Mouse (Mus musculus) intestine, embryonic 16.5 days (tissue): ENCODE measurements around the gene Fancc. TPM values are rescaled to one million over a fixed set of nuclear protein-coding genes. Genes with fewer than 3 reads are reported as not detected.
A peak's percentile ranks its signal among the peaks of the same experiment; 100 is the strongest.

Source experiments
- ATAC-seq: fragments of 200-750 bp; cut with Nextera tagmentation; 2 replicates; pipeline ENCODE4 v1.8.0; 2017; ENCODE audit warnings: moderate TSS enrichment, moderate library complexity
- H3K27ac ChIP-seq: fragments of 300-500 bp; sonication (generic); 2 replicates; pipeline ENCODE4 v1.5.1; 2014; ENCODE audit warnings: mild to moderate bottlenecking, low read length
- H3K27me3 ChIP-seq: fragments of 300-500 bp; sonication (generic); replicated peaks from 2 replicates; pipeline ENCODE4 v1.6.1; 2014; ENCODE audit warnings: low read length, control low read depth, mixed read lengths; ENCODE audit not compliant: control insufficient read depth, insufficient read depth
- H3K36me3 ChIP-seq: fragments of 300-500 bp; sonication (generic); 2 replicates; pipeline ENCODE4 v1.6.1; 2014; ENCODE audit warnings: low read length, control low read depth; ENCODE audit not compliant: control insufficient read depth, insufficient read depth
- H3K4me1 ChIP-seq: fragments of 300-500 bp; sonication (generic); 2 replicates; pipeline ENCODE4 v1.6.1; 2014; ENCODE audit warnings: low read length, control low read depth, mixed read lengths; ENCODE audit not compliant: control insufficient read depth, insufficient read depth
- H3K4me2 ChIP-seq: fragments of 300-500 bp; sonication (generic); 2 replicates; pipeline ENCODE4 v1.6.1; 2014; ENCODE audit warnings: low read depth, low read length, control low read depth
- H3K4me3 ChIP-seq: fragments of 300-500 bp; sonication (generic); 2 replicates; pipeline ENCODE4 v1.5.1; 2014; ENCODE audit warnings: mild to moderate bottlenecking, low read length
- H3K9ac ChIP-seq: fragments of 300-500 bp; sonication (generic); 2 replicates; pipeline ENCODE4 v1.6.1; 2014; ENCODE audit warnings: low read depth, low read length
- H3K9me3 ChIP-seq: fragments of 300-500 bp; sonication (generic); 2 replicates; pipeline ENCODE4 v1.6.1; 2016; ENCODE audit warnings: low read length, control low read depth; ENCODE audit not compliant: control insufficient read depth
- WGBS: fragments of 180-500 bp; shearing (Covaris S2); extraction: QIAGEN DNeasy Blood & Tissue Kit; methylation state at CpG from one replicate; pipeline ENCODE4 v1.1.7; 2014; 5-methylcytosine and 5-hydroxymethylcytosine counted together
- polyA plus RNA-seq: library from polyadenylated mRNA; unstranded; fragments of >200 nt; fragmentation: Nextera tagmentation; extraction: Ambion mirVana; gene quantifications from 2 replicates; pipeline ENCODE4 v1.2.1, GENCODE M21; 2015

The Fancc gene
- polyA plus RNA-seq, 1 experiment from 2014 or later, result 19.0 TPM

GRCm38 (mm10) chr13:63277316-63277715 is 219.8 kb downstream of the Fancc start:
- no peak overlapping the region for H3K27ac ChIP-seq
- peaks cover 4% of the 10 kb centered on the region; the same call in 1 of the 2 replicates for H3K36me3 ChIP-seq
- H3K4me3 ChIP-seq, result no peak overlapping the region
- no peaks in the 10 kb centered on the region for H3K27me3 ChIP-seq
- no peak overlapping the region for H3K4me2 ChIP-seq
- no peaks in the 10 kb centered on the region for H3K9me3 ChIP-seq
- H3K9ac ChIP-seq, result no peak overlapping the region
- 54% methylated on average over 5 of the region's 5 CpGs for WGBS
- H3K4me1 ChIP-seq, result peaks cover 44% of the 10 kb centered on the region
- no peak for ATAC-seq

- H3K4me3 ChIP-seq, result peak overlapping the region; percentile 10
- H3K4me2 ChIP-seq, result peak overlapping the region; percentile 40
- H3K9me3 ChIP-seq, result no peaks in the 10 kb centered on the region
- H3K9ac ChIP-seq, result no peak overlapping the region; the same call in 1 of the 2 replicates
- no peaks in the 10 kb centered on the region for H3K27me3 ChIP-seq
- 70% methylated on average over 4 of the region's 4 CpGs for WGBS
- no peak overlapping the region for H3K27ac ChIP-seq
- peaks cover 51% of the 10 kb centered on the region for H3K4me1 ChIP-seq
- no peak for ATAC-seq
- no peaks in the 10 kb centered on the region for H3K36me3 ChIP-seq
Measured at GRCm38 (mm10) chr13:63276389-63276788, 220.7 kb downstream of the Fancc start.

- peaks cover 42% of the 10 kb centered on the region for H3K4me1 ChIP-seq
- H3K27me3 ChIP-seq, result no peaks in the 10 kb centered on the region
- ATAC-seq, result no peak
- H3K9me3 ChIP-seq, result no peaks in the 10 kb centered on the region
- WGBS, result 56% methylated on average over 10 of the region's 10 CpGs
- H3K4me2 ChIP-seq, result peak overlapping the region; percentile 67
- peak overlapping the region; percentile 70 for H3K9ac ChIP-seq
- no peak overlapping the region; the same call in 1 of the 2 replicates for H3K27ac ChIP-seq
- peak overlapping the region; percentile 52 for H3K4me3 ChIP-seq
- H3K36me3 ChIP-seq, result no peaks in the 10 kb centered on the region
Measured at GRCm38 (mm10) chr13:63274488-63275166, 222.5 kb downstream of the Fancc start.

- peak overlapping the region; percentile 52 for H3K4me3 ChIP-seq
- peak overlapping the region; percentile 70 for H3K9ac ChIP-seq
- no peaks in the 10 kb centered on the region for H3K9me3 ChIP-seq
- 42% methylated on average over 2 of the region's 2 CpGs for WGBS
- H3K27me3 ChIP-seq, result no peaks in the 10 kb centered on the region
- no peak for ATAC-seq
- peaks cover 39% of the 10 kb centered on the region for H3K4me1 ChIP-seq
- no peaks in the 10 kb centered on the region for H3K36me3 ChIP-seq
- peak overlapping the region; percentile 67 for H3K4me2 ChIP-seq
- H3K27ac ChIP-seq, result peak overlapping the region; percentile 57
Measured at GRCm38 (mm10) chr13:63273859-63274258, 223.2 kb downstream of the Fancc start.

GRCm38 (mm10) chr13:63272602-63273229 is 224.4 kb downstream of the Fancc start:
- WGBS, result 6% methylated on average over 27 of the region's 27 CpGs

GRCm38 (mm10) chr13:63272017-63272601 is 225.0 kb downstream of the Fancc start:
- Histone ChIP-seq H3K27me3 (no peaks in the 10 kb centered on the region), H3K4me2 (peak overlapping the region; percentile 61), H3K9me3 (no peaks in the 10 kb centered on the region), H3K36me3 (no peaks in the 10 kb centered on the region), H3K27ac (peak overlapping the region; percentile 97), H3K9ac (peak overlapping the region; percentile 74), H3K4me1 (peaks cover 31% of the 10 kb centered on the region), H3K4me3 (peak overlapping the region; percentile 56)
- no peak for ATAC-seq
- 18% methylated on average over 16 of the region's 16 CpGs for WGBS

More at GRCm38 (mm10) chr13:63272602-63273229, 224.4 kb downstream of the Fancc start:
- Histone ChIP-seq H3K27ac (peak overlapping the region; percentile 97), H3K27me3 (no peaks in the 10 kb centered on the region), H3K36me3 (no peaks in the 10 kb centered on the region), H3K9ac (peak overlapping the region; percentile 74), H3K4me1 (peaks cover 30% of the 10 kb centered on the region), H3K9me3 (no peaks in the 10 kb centered on the region), H3K4me3 (peak overlapping the region; percentile 56), H3K4me2 (peak overlapping the region; percentile 61)
- peak; percentile 95 for ATAC-seq

GRCm38 (mm10) chr13:63270191-63270590 is 226.9 kb downstream of the Fancc start:
- Histone ChIP-seq H3K4me1 (peaks cover 31% of the 10 kb centered on the region), H3K4me2 (peak overlapping the region; percentile 30), H3K36me3 (no peaks in the 10 kb centered on the region), H3K9ac (peak overlapping the region; percentile 13; the same call in 1 of the 2 replicates), H3K27ac (peak overlapping the region; percentile 67), H3K4me3 (0 out of 2 replicates have a peak overlapping the region, but pooled peaks have one; percentile 2), H3K27me3 (no peaks in the 10 kb centered on the region), H3K9me3 (no peaks in the 10 kb centered on the region)
- WGBS, result 45% methylated on average over 5 of the region's 5 CpGs
- no peak for ATAC-seq

GRCm38 (mm10) chr13:63268776-63269175 is 228.3 kb downstream of the Fancc start:
- peak overlapping the region; percentile 94 for H3K27ac ChIP-seq
- no peaks in the 10 kb centered on the region for H3K36me3 ChIP-seq
- ATAC-seq, result peak; percentile 50
- H3K27me3 ChIP-seq, result no peaks in the 10 kb centered on the region
- no peaks in the 10 kb centered on the region for H3K9me3 ChIP-seq
- H3K4me3 ChIP-seq, result no peak overlapping the region
- H3K4me2 ChIP-seq, result peak overlapping the region; percentile 30
- 68% methylated on average over 1 of the region's 1 CpGs for WGBS
- no peak overlapping the region for H3K9ac ChIP-seq
- H3K4me1 ChIP-seq, result peaks cover 30% of the 10 kb centered on the region

GRCm38 (mm10) chr13:63268371-63268770 is 228.7 kb downstream of the Fancc start:
- Histone ChIP-seq H3K4me1 (peaks cover 30% of the 10 kb centered on the region), H3K27me3 (no peaks in the 10 kb centered on the region), H3K36me3 (no peaks in the 10 kb centered on the region), H3K27ac (peak overlapping the region; percentile 94), H3K9ac (no peak overlapping the region), H3K4me3 (no peak overlapping the region), H3K9me3 (no peaks in the 10 kb centered on the region), H3K4me2 (peak overlapping the region; percentile 30)
- 43% methylated on average over 4 of the region's 4 CpGs for WGBS
- ATAC-seq, result peak; percentile 53
